Mouse (Mus musculus) CH12.LX (cell line): ENCODE results near the gene Epb41l5.

Experiments used
- CTCF ChIP-seq, 2 experiments: IDR thresholded peaks in 1 of 2; conservative IDR thresholded peaks in 1 of 2; 2 replicates each; pipeline ENCODE4 v1.5.1; 2011 to 2012; ENCODE audit warnings: low read depth in 2 of 2, low read length in 2 of 2, improper control_type of control experiment in 1 of 2, inconsistent platforms in 1 of 2, mild to moderate bottlenecking in 1 of 2, moderate library complexity in 1 of 2
- EP300 ChIP-seq: IDR thresholded peaks from 2 replicates; pipeline ENCODE4 v1.6.1; 2011; ENCODE audit warnings: low read length, improper control_type of control experiment
- GABPA ChIP-seq: IDR thresholded peaks from 2 replicates; pipeline ENCODE4 v1.6.1; 2012; ENCODE audit warnings: low read depth, low read length, improper control_type of control experiment, inconsistent platforms; ENCODE audit not compliant: insufficient replicate concordance
- IRF4 ChIP-seq: IDR thresholded peaks from 2 replicates; pipeline ENCODE4 v1.6.1; 2014; ENCODE audit warnings: low read depth, mild to moderate bottlenecking, inconsistent platforms, low read length, improper control_type of control experiment
- JUND ChIP-seq: conservative IDR thresholded peaks from 2 replicates; pipeline ENCODE4 v1.6.1; 2011; ENCODE audit warnings: low read depth, low read length, improper control_type of control experiment
- MAFK ChIP-seq: IDR thresholded peaks from 2 replicates; pipeline ENCODE4 v1.6.1; 2011; ENCODE audit warnings: low read length, improper control_type of control experiment; ENCODE audit not compliant: insufficient replicate concordance
- MAZ ChIP-seq: IDR thresholded peaks from 2 replicates; pipeline ENCODE4 v1.6.1; 2012; ENCODE audit warnings: low read depth, mild to moderate bottlenecking, inconsistent platforms, low read length, improper control_type of control experiment, moderate library complexity
- MXI1 ChIP-seq: IDR thresholded peaks from 2 replicates; pipeline ENCODE4 v1.6.1; 2011; ENCODE audit warnings: mild to moderate bottlenecking, low read depth, low read length, improper control_type of control experiment
- NELFE ChIP-seq: IDR thresholded peaks from 2 replicates; pipeline ENCODE4 v1.6.1; 2011; ENCODE audit warnings: low read depth, low read length, improper control_type of control experiment
- NRF1 ChIP-seq: IDR thresholded peaks from 2 replicates; pipeline ENCODE4 v1.6.1; 2014; ENCODE audit warnings: low read depth, mild to moderate bottlenecking, inconsistent platforms, low read length, improper control_type of control experiment, moderate library complexity
- POLR2AphosphoS2 ChIP-seq: IDR thresholded peaks from 2 replicates; pipeline ENCODE4 v1.6.1; 2011; ENCODE audit warnings: low read depth, low read length, improper control_type of control experiment
- UBTF ChIP-seq: IDR thresholded peaks from 2 replicates; pipeline ENCODE4 v1.6.1; 2012; ENCODE audit warnings: low read depth, mild to moderate bottlenecking, inconsistent platforms, low read length, improper control_type of control experiment, moderate library complexity
- USF1 ChIP-seq: IDR thresholded peaks from 2 replicates; pipeline ENCODE4 v1.6.1; 2014; ENCODE audit warnings: low read depth, mild to moderate bottlenecking, inconsistent platforms, low read length, improper control_type of control experiment
- ZC3H11A ChIP-seq: IDR thresholded peaks from 2 replicates; pipeline ENCODE4 v1.6.1; 2012; ENCODE audit warnings: low read depth, mild to moderate bottlenecking, inconsistent platforms, low read length, improper control_type of control experiment

DNA sequence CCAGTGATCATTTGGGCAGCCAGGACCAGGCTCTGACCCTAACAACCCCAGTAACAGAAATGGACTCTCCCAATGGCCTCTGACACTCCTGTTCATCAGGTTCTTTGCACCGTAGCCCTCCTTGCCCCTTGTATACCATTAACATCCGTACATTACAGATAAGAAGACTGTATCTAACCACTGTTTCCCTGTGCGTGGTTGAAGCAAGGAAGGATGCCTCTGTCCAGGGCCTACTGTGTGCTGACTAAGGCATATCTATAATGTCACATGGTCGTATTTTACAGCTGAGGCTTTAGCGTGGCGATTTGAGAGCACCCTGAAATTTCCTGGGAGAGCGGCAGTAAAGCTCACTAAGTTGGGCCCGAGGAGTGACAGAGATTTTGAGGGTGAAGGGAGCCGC, 138.4 kb downstream of the Epb41l5 start:
- TF ChIP-seq GABPA (no peak), MAZ (no peak), MAFK (no peak), CTCF (conservative IDR thresholded peaks at IDR 0.05 in 1 of 2, IDR thresholded peaks at IDR 0.05 in 1 of 2; ENCODE audit: low read depth in 2 of 2, low read length in 2 of 2) (no peak), POLR2AphosphoS2 (no peak), EP300 (no peak), MXI1 (no peak), USF1 (no peak), IRF4 (no peak), UBTF (no peak), NRF1 (no peak), ZC3H11A (no peak), NELFE (no peak), JUND (no peak)
